Mouse (Mus musculus) lung, postnatal 0 days (tissue): ENCODE results near the gene Entpd1.

Source experiments
- CTCF ChIP-seq: IDR thresholded peaks from 2 replicates; pipeline ENCODE4 v1.5.1; 2016; ENCODE audit warnings: antibody characterized with exemption, mild to moderate bottlenecking
- EP300 ChIP-seq: IDR thresholded peaks from 2 replicates; pipeline ENCODE4 v1.6.1; 2016; ENCODE audit warnings: antibody characterized with exemption, mild to moderate bottlenecking, control low read depth

DNA sequence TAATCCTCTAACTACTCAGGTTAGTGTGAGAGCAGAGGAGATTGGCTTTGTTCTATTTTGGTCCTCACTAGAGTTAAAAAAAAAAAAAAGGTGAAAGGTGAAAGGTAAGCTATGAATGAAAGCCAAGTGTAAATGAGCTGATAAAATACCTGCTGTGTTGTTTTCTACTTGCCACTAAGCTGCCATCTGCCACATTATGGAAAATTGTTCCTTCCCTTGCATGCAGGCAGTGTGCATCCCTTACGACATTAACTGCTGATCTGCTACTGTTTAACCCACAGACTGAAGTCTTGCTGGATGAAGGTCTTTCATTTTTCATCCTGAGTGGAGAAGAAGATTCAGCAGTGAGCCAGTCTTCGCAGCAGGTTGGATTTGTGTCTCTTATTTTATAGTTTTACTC, 147.9 kb downstream of the Entpd1 start:
- TF ChIP-seq CTCF (no peak), EP300 (no peak)
